Mouse (Mus musculus) thymus, adult 2 months (tissue): ENCODE results near the gene Pdyn. TPM values are rescaled to one million over a fixed set of nuclear protein-coding genes. Genes with fewer than 3 reads are reported as not detected.

Experiments
- DNase-seq: peaks from one replicate; pipeline ENCODE4 v3.0.0; 2021
- H3K27ac ChIP-seq: fragments of 200-500 bp; 2 replicates; pipeline ENCODE4 v1.5.1; 2012; ENCODE audit warnings: low read length, control low read depth; ENCODE audit not compliant: control insufficient read depth, insufficient read depth
- H3K27me3 ChIP-seq: fragments of 200-500 bp; 2 replicates; pipeline ENCODE4 v1.6.1; 2012; ENCODE audit warnings: mild to moderate bottlenecking, low read length, moderate library complexity, mixed read lengths; ENCODE audit not compliant: control insufficient read depth, insufficient read depth
- H3K36me3 ChIP-seq: fragments of 200-500 bp; 2 replicates; pipeline ENCODE4 v1.6.1; 2012; ENCODE audit warnings: mild to moderate bottlenecking, low read length, moderate library complexity; ENCODE audit not compliant: control insufficient read depth, insufficient read depth
- H3K4me1 ChIP-seq: fragments of 200-500 bp; replicated peaks from 2 replicates; pipeline ENCODE4 v1.6.1; 2012; ENCODE audit warnings: low read length; ENCODE audit not compliant: control insufficient read depth, insufficient read depth
- H3K4me3 ChIP-seq: fragments of 200-500 bp; 2 replicates; pipeline ENCODE4 v1.5.1; 2012; ENCODE audit warnings: mild to moderate bottlenecking, low read length, control low read depth, moderate library complexity; ENCODE audit not compliant: control insufficient read depth, insufficient read depth
- CTCF ChIP-seq: fragments of 200-500 bp; IDR thresholded peaks from 2 replicates; pipeline ENCODE4 v1.5.1; 2012; ENCODE audit warnings: mild to moderate bottlenecking, control low read depth, low read length, moderate library complexity, borderline replicate concordance; ENCODE audit not compliant: control insufficient read depth, poor library complexity, insufficient read depth; ENCODE audit errors: extremely low read depth
- POLR2A ChIP-seq: fragments of 200-500 bp; IDR thresholded peaks from 2 replicates; pipeline ENCODE4 v1.6.1; 2012; ENCODE audit warnings: mild to moderate bottlenecking, low read length, control low read depth, moderate library complexity; ENCODE audit not compliant: control insufficient read depth, poor library complexity, insufficient read depth; ENCODE audit errors: extremely low read depth
- WGBS: fragments of 180-500 bp; shearing (Covaris S2); methylation state at CpG from one replicate; pipeline ENCODE4 v1.1.7; 2018; 5-methylcytosine and 5-hydroxymethylcytosine counted together
- polyA plus RNA-seq: library from polyadenylated mRNA; depleted of rRNA; stranded (reverse); fragments of >200 nt; gene quantifications from 2 replicates; pipeline ENCODE4 v1.2.3, GENCODE M21; 2012; rRNA removed

The Pdyn gene
- 0.74 and 1.2 TPM in 2 replicates for polyA plus RNA-seq

- Histone ChIP-seq H3K4me1 (no peaks in the 10 kb centered on the region), H3K36me3 (no peaks in the 10 kb centered on the region), H3K4me3 (no peak within 1 kb of the TSS), H3K27ac (no peak within 1 kb of the TSS), H3K27me3 (no peaks in the 10 kb centered on the region)
- WGBS: 18% methylated on average over 20 of the region's 20 CpGs
- no peak for TF ChIP-seq CTCF
- TF ChIP-seq POLR2A: no peak
- no peak for DNase-seq
Observed at GRCm38 (mm10) chr2:129699484-129700158, at the start of gene Pdyn. Pdyn (minus strand) TSS chr2:129699844.

GRCm38 (mm10) chr2:129742016-129742415 lies 42.4 kb upstream of the Pdyn start:
- Histone ChIP-seq H3K27ac (no peak overlapping the region), H3K4me3 (no peak overlapping the region), H3K27me3 (no peaks in the 10 kb centered on the region), H3K36me3 (no peaks in the 10 kb centered on the region), H3K4me1 (no peaks in the 10 kb centered on the region)
- TF ChIP-seq CTCF (no peak), POLR2A (no peak)
- DNase-seq: no peak
- 84% methylated on average over 7 of the region's 7 CpGs for WGBS

GRCm38 (mm10) chr2:129740515-129740914 lies 40.9 kb upstream of the Pdyn start:
- DNase-seq: no peak
- 81% methylated on average over 3 of the region's 3 CpGs for WGBS
- Histone ChIP-seq H3K4me3 (no peak overlapping the region), H3K4me1 (no peaks in the 10 kb centered on the region), H3K36me3 (no peaks in the 10 kb centered on the region), H3K27ac (no peak overlapping the region), H3K27me3 (no peaks in the 10 kb centered on the region)
- TF ChIP-seq POLR2A: no peak
- TF ChIP-seq CTCF: no peak

GRCm38 (mm10) chr2:129734031-129734430 lies 34.4 kb upstream of the Pdyn start:
- no peak for DNase-seq
- 79% methylated on average over 8 of the region's 8 CpGs for WGBS
- Histone ChIP-seq H3K36me3 (no peaks in the 10 kb centered on the region), H3K27ac (no peak overlapping the region), H3K4me1 (no peaks in the 10 kb centered on the region), H3K27me3 (no peaks in the 10 kb centered on the region), H3K4me3 (no peak overlapping the region)
- TF ChIP-seq POLR2A (no peak), CTCF (no peak)

GRCm38 (mm10) chr2:129729681-129730080 lies 30.0 kb upstream of the Pdyn start:
- Histone ChIP-seq H3K36me3 (no peaks in the 10 kb centered on the region), H3K27me3 (no peaks in the 10 kb centered on the region), H3K27ac (no peak overlapping the region), H3K4me3 (no peak overlapping the region), H3K4me1 (no peaks in the 10 kb centered on the region)
- WGBS: 85% methylated on average over 1 of the region's 1 CpGs
- TF ChIP-seq CTCF: no peak
- no peak for TF ChIP-seq POLR2A
- no peak for DNase-seq

- peak; percentile 42 for DNase-seq
- TF ChIP-seq CTCF (no peak), POLR2A (no peak)
- Histone ChIP-seq H3K27me3 (no peaks in the 10 kb centered on the region), H3K27ac (no peak overlapping the region), H3K36me3 (no peaks in the 10 kb centered on the region), H3K4me3 (no peak overlapping the region), H3K4me1 (no peaks in the 10 kb centered on the region)
- 14% methylated on average over 10 of the region's 10 CpGs for WGBS
Observed at GRCm38 (mm10) chr2:129715671-129716070, 16.0 kb upstream of the Pdyn start.
